Mouse (Mus musculus) liver, embryonic 14.5 days (tissue): ENCODE results near the gene Slc6a11.

Experiments used
- CTCF ChIP-seq: IDR thresholded peaks from 2 replicates; pipeline ENCODE4 v1.5.1; 2016; ENCODE audit warnings: antibody characterized with exemption, low read depth, control low read depth
- EP300 ChIP-seq: IDR thresholded peaks from 2 replicates; pipeline ENCODE4 v1.6.1; 2016; ENCODE audit warnings: antibody characterized with exemption, low read depth

GRCm38 (mm10) chr6:114227378-114227777, 96.3 kb downstream of the Slc6a11 start:
- TF ChIP-seq CTCF (no peak), EP300 (no peak)
